Mouse (Mus musculus) thymus, adult 2 months (tissue): ENCODE data around the gene Prss53.

ENCODE experiments used
- CTCF ChIP-seq: fragments of 200-500 bp; IDR thresholded peaks from 2 replicates; pipeline ENCODE4 v1.5.1; 2012; ENCODE audit warnings: mild to moderate bottlenecking, control low read depth, low read length, moderate library complexity, borderline replicate concordance; ENCODE audit not compliant: control insufficient read depth, poor library complexity, insufficient read depth; ENCODE audit errors: extremely low read depth
- POLR2A ChIP-seq: fragments of 200-500 bp; IDR thresholded peaks from 2 replicates; pipeline ENCODE4 v1.6.1; 2012; ENCODE audit warnings: mild to moderate bottlenecking, low read length, control low read depth, moderate library complexity; ENCODE audit not compliant: control insufficient read depth, poor library complexity, insufficient read depth; ENCODE audit errors: extremely low read depth

GRCm38 (mm10) chr7:127874812-127875626 lies 15.8 kb downstream of the Prss53 start:
- TF ChIP-seq POLR2A, result no peak
- no peak for TF ChIP-seq CTCF
